Mouse (Mus musculus) ES-Bruce4 (cell line): Measurements from ENCODE around the gene Zfp800. TPM values are rescaled to one million over a fixed set of nuclear protein-coding genes. Genes with fewer than 3 reads are reported as not detected.

Experiments
- H3K27ac ChIP-seq: 2 replicates; pipeline ENCODE4 v1.5.1; 2012; ENCODE audit warnings: low read length, inconsistent platforms; ENCODE audit not compliant: insufficient read depth
- H3K27me3 ChIP-seq: 2 replicates; pipeline ENCODE4 v1.6.1; 2012; ENCODE audit warnings: mild to moderate bottlenecking, low read length, inconsistent platforms; ENCODE audit not compliant: control insufficient read depth, poor library complexity, insufficient read depth, severe bottlenecking
- H3K36me3 ChIP-seq: 2 replicates; pipeline ENCODE4 v1.6.1; 2012; ENCODE audit warnings: inconsistent platforms, mild to moderate bottlenecking, low read length, moderate library complexity; ENCODE audit not compliant: control insufficient read depth, poor library complexity, insufficient read depth, severe bottlenecking
- H3K4me1 ChIP-seq: one replicate; pipeline ENCODE4 v1.8.1; 2011; ENCODE audit warnings: low read length; ENCODE audit not compliant: control insufficient read depth, insufficient read depth
- H3K4me3 ChIP-seq: 2 replicates; pipeline ENCODE4 v1.5.1; 2011; ENCODE audit warnings: low read depth, mild to moderate bottlenecking, low read length
- H3K9ac ChIP-seq: 2 replicates; pipeline ENCODE4 v1.6.1; 2012; ENCODE audit warnings: low read depth, mild to moderate bottlenecking, inconsistent platforms; ENCODE audit not compliant: poor library complexity, severe bottlenecking
- H3K9me3 ChIP-seq: replicated peaks from 2 replicates; pipeline ENCODE4 v1.6.1; 2012; ENCODE audit warnings: mild to moderate bottlenecking, low read length, inconsistent platforms; ENCODE audit not compliant: control insufficient read depth, poor library complexity, insufficient read depth, severe bottlenecking
- CTCF ChIP-seq: IDR thresholded peaks from one replicate; pipeline ENCODE4 v1.8.1; 2011; ENCODE audit warnings: low read depth, low read length
- EP300 ChIP-seq: IDR thresholded peaks from 2 replicates; pipeline ENCODE4 v1.6.1; 2011; ENCODE audit warnings: low read depth, low read length; ENCODE audit not compliant: insufficient read depth
- POLR2A ChIP-seq: IDR thresholded peaks from one replicate; pipeline ENCODE4 v1.8.1; 2011; ENCODE audit warnings: low read length; ENCODE audit not compliant: insufficient read depth
- polyA plus RNA-seq: library from polyadenylated mRNA; stranded (reverse); fragments of >200 nt; gene quantifications from 2 replicates; pipeline ENCODE4 v1.2.4, GENCODE M21; 2011; ENCODE audit warnings: low read depth; ENCODE audit not compliant: missing spikeins, insufficient read depth, insufficient read length

Zfp800 gene
- polyA plus RNA-seq, 1 experiment: 17.4 TPM

DNA sequence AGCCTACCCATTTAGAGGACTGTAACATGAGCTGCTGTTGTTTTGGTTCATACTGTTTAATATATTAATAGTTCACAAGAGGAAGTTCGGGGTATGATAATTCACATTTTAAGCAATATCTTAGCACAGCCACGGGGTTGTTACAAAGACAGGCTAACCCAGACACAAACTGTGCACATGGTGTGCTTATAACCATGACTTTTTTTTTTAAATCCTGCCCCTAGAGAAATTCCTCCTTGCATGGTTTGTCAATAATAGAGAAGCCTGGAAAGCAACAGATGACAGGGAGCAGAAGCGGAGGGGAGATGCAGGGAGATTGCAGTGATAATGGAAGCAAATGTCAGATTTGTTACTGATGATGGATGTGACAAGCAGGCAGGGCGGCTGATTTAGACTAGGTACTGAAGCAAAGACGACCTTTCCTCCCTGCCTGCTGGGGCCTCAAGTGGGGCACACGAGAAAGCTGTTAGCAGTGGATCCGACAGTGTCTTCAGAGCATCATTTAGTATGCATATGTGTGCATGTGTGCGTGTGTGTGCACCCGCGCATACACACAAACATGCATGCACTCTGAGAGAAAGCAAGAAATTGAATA, 68.7 kb downstream of the Zfp800 start:
- Histone ChIP-seq H3K36me3 (no peaks in the 10 kb centered on the region), H3K27ac (no peak overlapping the region), H3K27me3 (no peaks in the 10 kb centered on the region), H3K4me1 (no peaks in the 10 kb centered on the region), H3K4me3 (no peak overlapping the region), H3K9ac (no peak overlapping the region), H3K9me3 (no peaks in the 10 kb centered on the region; the same call in 1 of the 2 replicates)
- TF ChIP-seq CTCF (no peak), POLR2A (no peak), EP300 (no peak)

DNA sequence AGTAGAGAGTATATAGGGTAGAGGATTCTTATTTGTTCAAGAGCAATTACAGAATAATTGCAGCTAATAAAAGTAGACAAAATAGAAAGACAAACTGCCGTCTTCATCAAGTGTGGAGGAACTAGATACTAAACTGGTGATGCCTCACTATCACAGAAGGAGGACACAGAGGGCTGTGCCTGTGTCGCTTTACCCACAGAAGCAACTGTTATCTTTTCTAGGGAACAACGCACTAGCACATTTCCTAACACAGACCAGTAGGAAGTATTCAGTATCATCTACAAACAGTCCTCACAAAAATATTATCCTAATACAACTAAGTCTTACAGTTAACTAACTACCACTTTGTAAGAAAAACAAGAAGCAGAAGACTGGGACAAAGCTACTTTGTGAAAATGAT, 71.1 kb downstream of the Zfp800 start:
- H3K36me3 ChIP-seq: no peaks in the 10 kb centered on the region
- no peak for TF ChIP-seq EP300
- no peak for TF ChIP-seq POLR2A
- TF ChIP-seq CTCF: no peak
- H3K27me3 ChIP-seq: no peaks in the 10 kb centered on the region
- no peaks in the 10 kb centered on the region for H3K4me1 ChIP-seq
- peaks cover 7% of the 10 kb centered on the region; the same call in 1 of the 2 replicates for H3K9me3 ChIP-seq
- H3K27ac ChIP-seq: no peak overlapping the region
- H3K9ac ChIP-seq: no peak overlapping the region
- H3K4me3 ChIP-seq: no peak overlapping the region

DNA sequence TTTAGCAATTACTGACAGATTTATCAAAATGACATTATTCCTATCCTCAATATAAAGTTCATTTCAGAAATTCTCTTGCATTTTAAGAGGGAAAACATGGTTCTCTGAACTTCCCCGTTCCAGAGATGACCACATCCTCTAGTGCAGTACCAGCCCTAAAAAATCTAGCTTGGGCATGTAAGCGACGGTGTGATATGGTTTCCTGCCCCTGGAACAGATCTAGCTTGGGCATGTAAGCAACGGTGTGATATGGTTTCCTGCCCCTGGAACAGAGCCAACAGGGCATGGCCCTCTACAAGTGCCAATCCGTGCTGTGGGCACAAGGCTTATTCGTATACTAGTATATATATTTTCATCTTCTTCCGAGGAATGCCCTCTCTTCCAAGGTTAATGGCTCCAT, 75.4 kb downstream of the Zfp800 start:
- TF ChIP-seq EP300: no peak
- no peak for TF ChIP-seq POLR2A
- no peak for TF ChIP-seq CTCF
- Histone ChIP-seq H3K9me3 (peaks cover 7% of the 10 kb centered on the region; the same call in 1 of the 2 replicates), H3K4me3 (no peak overlapping the region), H3K4me1 (no peaks in the 10 kb centered on the region), H3K27ac (no peak overlapping the region), H3K9ac (no peak overlapping the region), H3K27me3 (peaks cover 3% of the 10 kb centered on the region; the same call in 1 of the 2 replicates), H3K36me3 (no peaks in the 10 kb centered on the region)

DNA sequence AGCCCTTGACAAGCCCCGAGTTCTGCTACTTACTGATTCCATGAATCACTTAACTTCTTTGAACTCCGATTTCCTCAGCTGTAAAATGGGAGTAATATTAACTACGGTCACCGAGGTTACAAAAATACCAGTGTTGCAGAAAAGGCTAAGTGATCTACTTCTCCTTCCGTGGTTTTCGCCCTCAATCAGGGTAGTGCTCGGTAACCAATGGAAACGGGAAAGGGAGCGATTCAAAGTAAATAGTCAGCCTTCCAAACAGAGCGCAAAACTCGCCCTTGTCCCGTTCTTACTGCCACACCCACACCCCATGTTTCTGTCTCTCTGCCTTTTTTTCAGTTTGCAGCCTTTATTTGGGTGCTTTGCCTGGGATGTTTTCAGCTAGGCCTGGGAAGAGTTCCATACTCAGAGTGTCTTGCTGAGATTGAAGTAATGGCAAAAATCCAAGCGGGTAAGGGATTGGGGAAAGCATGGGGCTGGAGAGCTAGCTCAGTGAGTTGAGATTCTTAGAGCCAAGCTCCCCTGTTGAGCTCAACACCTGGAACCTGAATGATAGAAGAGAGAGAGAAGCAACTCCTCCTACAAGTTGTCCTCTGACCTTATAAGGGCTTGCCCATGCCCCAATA, 78.0 kb downstream of the Zfp800 start:
- H3K9ac ChIP-seq: no peak overlapping the region
- H3K4me1 ChIP-seq: no peaks in the 10 kb centered on the region
- H3K4me3 ChIP-seq: no peak overlapping the region
- peaks cover 7% of the 10 kb centered on the region; the same call in 1 of the 2 replicates for H3K9me3 ChIP-seq
- TF ChIP-seq POLR2A: no peak
- TF ChIP-seq EP300: no peak
- no peak for TF ChIP-seq CTCF
- peaks cover 3% of the 10 kb centered on the region; the same call in 1 of the 2 replicates for H3K27me3 ChIP-seq
- H3K27ac ChIP-seq: no peak overlapping the region
- no peaks in the 10 kb centered on the region for H3K36me3 ChIP-seq

DNA sequence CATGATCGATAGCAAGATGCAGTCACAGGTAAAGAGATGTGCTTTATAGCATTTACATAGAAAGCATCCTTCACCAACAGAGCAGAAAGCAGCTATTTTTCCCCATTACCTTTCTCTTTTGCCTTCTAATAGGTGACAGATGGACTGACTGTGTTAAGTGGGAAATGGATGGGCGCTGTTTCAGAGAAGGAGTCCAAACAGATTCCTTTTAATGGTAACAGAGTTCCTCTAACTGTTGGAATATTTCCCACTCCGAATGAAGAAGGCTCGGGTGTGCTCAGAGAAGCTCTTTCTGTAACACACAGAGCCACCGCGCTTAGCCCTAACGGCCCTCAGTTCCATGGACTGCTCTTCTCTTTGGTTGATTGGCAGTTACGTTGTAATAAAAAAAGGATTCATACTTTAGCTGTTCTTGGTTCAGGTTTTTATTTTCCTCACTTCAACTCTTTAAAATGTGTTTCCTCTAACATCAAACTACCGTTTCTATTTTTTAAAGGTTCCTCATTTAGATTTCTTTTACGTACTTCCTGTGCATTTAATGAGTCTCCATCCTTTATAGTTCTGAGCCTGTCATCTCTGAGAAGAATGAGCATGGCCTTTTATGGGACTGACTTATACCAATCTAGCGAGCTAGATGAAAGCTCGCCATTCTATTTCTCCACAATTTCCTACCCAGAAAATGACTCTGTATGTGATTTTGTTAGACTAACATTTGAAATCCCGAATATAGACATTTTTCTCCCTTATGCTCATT, 78.8 kb downstream of the Zfp800 start:
- H3K27ac ChIP-seq: no peak overlapping the region
- H3K27me3 ChIP-seq: peaks cover 3% of the 10 kb centered on the region; the same call in 1 of the 2 replicates
- H3K4me3 ChIP-seq: no peak overlapping the region
- no peaks in the 10 kb centered on the region for H3K4me1 ChIP-seq
- H3K9me3 ChIP-seq: peaks cover 7% of the 10 kb centered on the region; the same call in 1 of the 2 replicates
- no peak overlapping the region for H3K9ac ChIP-seq
- TF ChIP-seq EP300 (no peak), POLR2A (no peak), CTCF (no peak)
- no peaks in the 10 kb centered on the region for H3K36me3 ChIP-seq
